Mouse (Mus musculus) lung, embryonic 14.5 days (tissue): Measurements from ENCODE around the gene LTO1. TPM values are rescaled to one million over a fixed set of nuclear protein-coding genes. Genes with fewer than 3 reads are reported as not detected.
A peak's percentile ranks its signal among the peaks of the same experiment; 100 is the strongest.

Source experiments
- ATAC-seq: fragments of 200-750 bp; cut with Nextera tagmentation; 2 replicates; pipeline ENCODE4 v1.8.0; 2017; ENCODE audit warnings: mild to moderate bottlenecking, moderate TSS enrichment, moderate library complexity; ENCODE audit not compliant: insufficient read depth
- DNase-seq: peaks from one replicate; pipeline ENCODE4 v3.0.0-alpha.2; 2015
- H3K27ac ChIP-seq: fragments of 300-500 bp; sonication (generic); 2 replicates; pipeline ENCODE4 v1.5.1; 2014; ENCODE audit warnings: low read depth, mild to moderate bottlenecking, moderate library complexity
- H3K27me3 ChIP-seq: fragments of 300-500 bp; sonication (generic); 2 replicates; pipeline ENCODE4 v1.6.1; 2014; ENCODE audit warnings: low read length, control low read depth; ENCODE audit not compliant: insufficient read depth
- H3K36me3 ChIP-seq: fragments of 300-500 bp; sonication (generic); 2 replicates; pipeline ENCODE4 v1.6.1; 2014; ENCODE audit warnings: control low read depth; ENCODE audit not compliant: insufficient read depth
- H3K4me1 ChIP-seq: fragments of 300-500 bp; sonication (generic); 2 replicates; pipeline ENCODE4 v1.6.1; 2014; ENCODE audit warnings: antibody characterized with exemption, control low read depth; ENCODE audit not compliant: insufficient read depth
- H3K4me2 ChIP-seq: fragments of 300-500 bp; sonication (generic); 2 replicates; pipeline ENCODE4 v1.6.1; 2014; ENCODE audit warnings: mild to moderate bottlenecking
- H3K4me3 ChIP-seq: fragments of 300-500 bp; sonication (generic); 2 replicates; pipeline ENCODE4 v1.5.1; 2014; ENCODE audit warnings: low read depth, low read length
- H3K9ac ChIP-seq: fragments of 300-500 bp; sonication (generic); 2 replicates; pipeline ENCODE4 v1.6.1; 2014
- H3K9me3 ChIP-seq: fragments of 300-500 bp; sonication (generic); 2 replicates; pipeline ENCODE4 v1.6.1; 2016; ENCODE audit warnings: low read depth, low read length, control low read depth
- CTCF ChIP-seq: IDR thresholded peaks from 2 replicates; pipeline ENCODE4 v1.5.1; 2016; ENCODE audit warnings: antibody characterized with exemption, low read depth
- WGBS: fragments of 180-500 bp; shearing (Covaris S2); extraction: QIAGEN DNeasy Blood & Tissue Kit; methylation state at CpG from one replicate; pipeline ENCODE4 v1.1.7; 2014; 5-methylcytosine and 5-hydroxymethylcytosine counted together
- polyA plus RNA-seq: library from polyadenylated mRNA; unstranded; fragments of >200 nt; fragmentation: Nextera tagmentation; extraction: Ambion mirVana; gene quantifications from 2 replicates; pipeline ENCODE4 v1.2.1, GENCODE M21; 2014

The LTO1 gene
- polyA plus RNA-seq, 1 experiment from 2014 or later = 22.3 TPM

GRCm38 (mm10) chr7:144933796-144934195 lies 18.9 kb downstream of the LTO1 start:
- Histone ChIP-seq H3K4me3 (no peak overlapping the region), H3K36me3 (peaks cover 89% of the 10 kb centered on the region), H3K4me2 (no peak overlapping the region), H3K27ac (no peak overlapping the region), H3K27me3 (peaks cover 9% of the 10 kb centered on the region; the same call in 1 of the 2 replicates), H3K9ac (no peak overlapping the region), H3K9me3 (no peaks in the 10 kb centered on the region), H3K4me1 (no peaks in the 10 kb centered on the region)
- ATAC-seq = no peak
- WGBS = 86% methylated on average over 8 of the region's 8 CpGs
- TF ChIP-seq CTCF = no peak
- DNase-seq = no peak

GRCm38 (mm10) chr7:144934901-144935300 lies 20.0 kb downstream of the LTO1 start:
- Histone ChIP-seq H3K9me3 (no peaks in the 10 kb centered on the region), H3K27me3 (peaks cover 11% of the 10 kb centered on the region; the same call in 1 of the 2 replicates), H3K27ac (no peak overlapping the region), H3K4me1 (no peaks in the 10 kb centered on the region), H3K4me2 (no peak overlapping the region), H3K9ac (no peak overlapping the region), H3K36me3 (peaks cover 78% of the 10 kb centered on the region), H3K4me3 (no peak overlapping the region)
- TF ChIP-seq CTCF = no peak
- DNase-seq (no peak), ATAC-seq (no peak)
- 60% methylated on average over 5 of the region's 5 CpGs for WGBS

DNA sequence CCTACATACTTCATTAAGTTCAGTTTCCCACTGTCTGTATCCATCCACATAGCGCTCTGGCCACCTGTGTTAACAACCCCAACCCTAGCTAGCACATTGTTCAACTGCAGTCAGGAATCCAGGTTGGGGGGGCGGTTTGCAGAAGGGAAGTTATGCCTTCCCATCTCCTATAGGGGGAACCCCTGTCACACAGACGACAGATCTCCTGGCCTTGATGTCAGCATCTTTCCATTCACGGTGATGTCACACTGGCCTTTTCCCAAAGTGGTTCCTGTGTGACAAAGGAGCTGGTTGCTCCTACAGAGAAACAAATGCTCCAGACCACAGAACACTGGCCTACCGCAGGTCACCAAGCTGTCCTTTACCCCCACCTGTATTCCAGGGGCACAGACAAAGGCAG lies 20.7 kb downstream of the LTO1 start:
- 50% methylated on average over 5 of the region's 5 CpGs for WGBS
- Histone ChIP-seq H3K27me3 (peaks cover 11% of the 10 kb centered on the region; the same call in 1 of the 2 replicates), H3K4me3 (no peak overlapping the region), H3K9me3 (no peaks in the 10 kb centered on the region), H3K4me1 (no peaks in the 10 kb centered on the region), H3K36me3 (peaks cover 72% of the 10 kb centered on the region), H3K9ac (no peak overlapping the region), H3K4me2 (no peak overlapping the region), H3K27ac (no peak overlapping the region)
- ATAC-seq = no peak
- peak; percentile 70 for TF ChIP-seq CTCF
- peak; percentile 68 for DNase-seq

- Histone ChIP-seq H3K36me3 (peaks cover 65% of the 10 kb centered on the region), H3K27ac (no peak overlapping the region), H3K27me3 (peaks cover 11% of the 10 kb centered on the region; the same call in 1 of the 2 replicates), H3K4me3 (no peak overlapping the region), H3K4me1 (no peaks in the 10 kb centered on the region), H3K4me2 (peak overlapping the region; percentile 97; the same call in 1 of the 2 replicates), H3K9me3 (no peaks in the 10 kb centered on the region), H3K9ac (no peak overlapping the region)
- WGBS = 77% methylated on average over 4 of the region's 4 CpGs
- no peak for ATAC-seq
- TF ChIP-seq CTCF = no peak
- DNase-seq = no peak
Measured at GRCm38 (mm10) chr7:144936311-144936880, 21.5 kb downstream of the LTO1 start.

- ATAC-seq (peak; percentile 8), DNase-seq (peak; percentile 95)
- peak overlapping the region; percentile 82 for H3K9ac ChIP-seq
- peak overlapping the region; percentile 71 for H3K4me3 ChIP-seq
- no peaks in the 10 kb centered on the region for H3K9me3 ChIP-seq
- under 1% methylated on average over 20 of the region's 20 CpGs for WGBS
- peak overlapping the region; percentile 97 for H3K4me2 ChIP-seq
- no peaks in the 10 kb centered on the region; the same call in 1 of the 2 replicates for H3K4me1 ChIP-seq
- peaks cover 54% of the 10 kb centered on the region for H3K36me3 ChIP-seq
- TF ChIP-seq CTCF = peak; percentile 99
- peaks cover 11% of the 10 kb centered on the region; the same call in 1 of the 2 replicates for H3K27me3 ChIP-seq
- H3K27ac ChIP-seq = peak overlapping the region; percentile 99
Measured at GRCm38 (mm10) chr7:144937490-144937889, 22.6 kb downstream of the LTO1 start.

DNA sequence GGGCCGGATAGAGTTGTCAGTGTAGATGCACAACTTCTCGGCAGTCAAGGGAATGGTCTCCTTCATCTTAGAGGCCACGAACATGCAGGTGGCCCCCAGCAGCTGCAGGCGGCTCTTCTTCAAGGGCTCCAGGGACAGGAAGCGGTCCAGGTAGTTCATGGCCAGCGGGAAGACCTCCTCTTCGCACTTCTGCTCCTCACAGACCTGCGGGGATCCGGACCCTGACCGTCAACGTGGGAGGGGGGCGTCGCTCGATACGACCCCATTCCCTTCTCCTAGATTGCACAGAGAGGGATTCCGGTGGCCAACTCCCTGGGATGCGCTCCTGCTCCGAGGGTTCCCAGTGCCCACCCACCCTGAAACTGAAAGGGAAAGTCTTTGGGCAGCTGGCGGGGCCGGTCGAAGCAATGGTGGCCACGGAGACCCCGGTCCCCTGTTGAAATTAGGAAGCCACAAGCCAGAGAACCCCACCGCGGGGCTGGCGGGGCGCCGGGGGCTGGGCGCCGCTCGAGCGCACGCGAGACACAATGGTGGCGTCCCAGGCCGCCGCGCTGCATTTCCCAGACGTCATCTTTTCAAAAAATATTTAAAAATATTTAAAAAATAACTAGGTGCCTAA lies 23.1 kb downstream of the LTO1 start:
- H3K4me1 ChIP-seq = peaks cover 4% of the 10 kb centered on the region; the same call in 1 of the 2 replicates
- H3K9ac ChIP-seq = peak overlapping the region; percentile 82
- H3K27ac ChIP-seq = peak overlapping the region; percentile 99
- H3K9me3 ChIP-seq = no peaks in the 10 kb centered on the region
- WGBS = under 1% methylated on average over 39 of the region's 39 CpGs
- DNase-seq (peak; percentile 39), ATAC-seq (no peak)
- H3K36me3 ChIP-seq = peaks cover 49% of the 10 kb centered on the region
- H3K27me3 ChIP-seq = peaks cover 11% of the 10 kb centered on the region; the same call in 1 of the 2 replicates
- peak overlapping the region; percentile 97 for H3K4me2 ChIP-seq
- TF ChIP-seq CTCF = no peak
- peak overlapping the region; percentile 71 for H3K4me3 ChIP-seq

GRCm38 (mm10) chr7:144938661-144939343 lies 23.9 kb downstream of the LTO1 start:
- peak overlapping the region; percentile 82 for H3K9ac ChIP-seq
- peaks cover 11% of the 10 kb centered on the region; the same call in 1 of the 2 replicates for H3K27me3 ChIP-seq
- H3K27ac ChIP-seq = peak overlapping the region; percentile 99
- peak overlapping the region; percentile 97 for H3K4me2 ChIP-seq
- DNase-seq = peak; percentile 52
- peaks cover 41% of the 10 kb centered on the region for H3K36me3 ChIP-seq
- no peak for TF ChIP-seq CTCF
- peak overlapping the region; percentile 71 for H3K4me3 ChIP-seq
- no peaks in the 10 kb centered on the region for H3K9me3 ChIP-seq
- peaks cover 7% of the 10 kb centered on the region for H3K4me1 ChIP-seq
- WGBS = 1% methylated on average over 32 of the region's 32 CpGs
- no peak for ATAC-seq
